Mouse (Mus musculus): Measurements from ENCODE around the gene Alkbh3. TPM values are rescaled to one million over a fixed set of nuclear protein-coding genes. Genes with fewer than 3 reads are reported as not detected.

Alkbh3 gene
- total and polyA plus RNA-seq, 3 experiments: not detected

- Histone ChIP-seq H3K27ac (ENCODE audit: control insufficient read depth, low read depth, low read length) (no peak overlapping the region), H3K4me1 (ENCODE audit: control insufficient read depth in 1 of 2, insufficient read depth in 2 of 2, low read length in 2 of 2) (peaks cover 0 to 4% of the 10 kb centered on the region in 2 experiments; a peak in 1 of 4 replicates), H3K79me2 (ENCODE audit: control insufficient read depth, insufficient read depth, low read length, poor library complexity) (no peaks in the 10 kb centered on the region), H3K27me3 (ENCODE audit: control insufficient read depth in 1 of 2, insufficient read depth in 2 of 2, low read length in 2 of 2) (peaks cover 3 to 13% of the 10 kb centered on the region in 2 experiments), H3K36me3 (ENCODE audit: control insufficient read depth in 1 of 2, insufficient read depth in 2 of 2, low read length in 2 of 2) (no peaks in the 10 kb centered on the region), H3K9ac (ENCODE audit: control insufficient read depth, low read depth, low read length, poor library complexity, severe bottlenecking) (no peak overlapping the region), H3K9me3 (replicated peaks; ENCODE audit: insufficient read depth, low read length) (no peaks in the 10 kb centered on the region), H3K4me3 (ENCODE audit: control insufficient read depth in 1 of 2, insufficient read depth in 1 of 2, low read depth in 2 of 2, low read length in 2 of 2) (no peak overlapping the region)
- peak; percentile 56 for DNase-seq (ENCODE audit: low read depth, low spot score)
- no peak for TF ChIP-seq USF1 (IDR thresholded peaks at IDR 0.05; ENCODE audit: low read depth, low read length)
- TF ChIP-seq MAFK (IDR thresholded peaks at IDR 0.05; ENCODE audit: borderline replicate concordance, low read depth, low read length): peak; percentile 89
These were observed 22.2 kb downstream of the Alkbh3 start for GRCm38 (mm10) chr2:93988440-93988839.

- Histone ChIP-seq H3K4me1 (ENCODE audit: control insufficient read depth in 1 of 2, insufficient read depth in 2 of 2, low read length in 2 of 2) (no peaks in the 10 kb centered on the region), H3K4me3 (ENCODE audit: control insufficient read depth in 1 of 2, insufficient read depth in 1 of 2, low read depth in 2 of 2, low read length in 2 of 2) (no peak overlapping the region), H3K27ac (ENCODE audit: control insufficient read depth, low read depth, low read length) (no peak overlapping the region), H3K27me3 (ENCODE audit: control insufficient read depth in 1 of 2, insufficient read depth in 2 of 2, low read length in 2 of 2) (peaks cover 0 to 12% of the 10 kb centered on the region in 2 experiments), H3K36me3 (ENCODE audit: control insufficient read depth in 1 of 2, insufficient read depth in 2 of 2, low read length in 2 of 2) (no peaks in the 10 kb centered on the region), H3K9ac (ENCODE audit: control insufficient read depth, low read depth, low read length, poor library complexity, severe bottlenecking) (no peak overlapping the region), H3K79me2 (ENCODE audit: control insufficient read depth, insufficient read depth, low read length, poor library complexity) (no peaks in the 10 kb centered on the region), H3K9me3 (replicated peaks; ENCODE audit: insufficient read depth, low read length) (no peaks in the 10 kb centered on the region)
- no peak for DNase-seq (ENCODE audit: low read depth, low spot score)
- TF ChIP-seq ZNF384 (IDR thresholded peaks at IDR 0.05; ENCODE audit: low read depth, low read length): no peak
- TF ChIP-seq MAX (IDR thresholded peaks at IDR 0.05; ENCODE audit: low read length): no peak
- TF ChIP-seq SMC3 (IDR thresholded peaks at IDR 0.05; ENCODE audit: low read depth, low read length): no peak
- TF ChIP-seq TAL1 (IDR thresholded peaks at IDR 0.05; ENCODE audit: low read length): no peak
- no peak for TF ChIP-seq USF1 (IDR thresholded peaks at IDR 0.05; ENCODE audit: low read depth, low read length)
- TF ChIP-seq USF2 (IDR thresholded peaks at IDR 0.05; ENCODE audit: borderline replicate concordance in 1 of 2, insufficient read depth in 1 of 2, low read depth in 1 of 2, low read length in 2 of 2): no peak
- TF ChIP-seq TCF12 (IDR thresholded peaks at IDR 0.05; ENCODE audit: low read depth, low read length): no peak
- no peak for TF ChIP-seq BHLHE40 (IDR thresholded peaks at IDR 0.05; ENCODE audit: borderline replicate concordance, low read depth, low read length)
- TF ChIP-seq E2F4 (IDR thresholded peaks at IDR 0.05; ENCODE audit: borderline replicate concordance, low read depth, low read length): no peak
- TF ChIP-seq ZC3H11A (IDR thresholded peaks at IDR 0.05; ENCODE audit: low read depth, low read length): no peak
- no peak for TF ChIP-seq POLR2AphosphoS2 (IDR thresholded peaks at IDR 0.05; ENCODE audit: low read length)
- no peak for TF ChIP-seq EP300 (IDR thresholded peaks at IDR 0.05; ENCODE audit: low read depth in 1 of 2, low read length in 2 of 2)
These were observed 28.0 kb downstream of the Alkbh3 start for GRCm38 (mm10) chr2:93982457-93983235.

Measured in MEL (cell line).